Mouse (Mus musculus) frontal cortex, postnatal 14 days (tissue): ENCODE data around the gene Plxna4.

Experiments
- DNase-seq, 2 experiments: peaks; one replicate each; pipeline ENCODE4 v3.0.0; 2022; ENCODE audit warnings: low spot score in 2 of 2

Gene Plxna4

GRCm38 (mm10) chr6:32475958-32476357 is 112.0 kb downstream of the Plxna4 start:
- DNase-seq: no peak

GRCm38 (mm10) chr6:32472062-32472461 is 115.9 kb downstream of the Plxna4 start:
- DNase-seq: no peak

DNA sequence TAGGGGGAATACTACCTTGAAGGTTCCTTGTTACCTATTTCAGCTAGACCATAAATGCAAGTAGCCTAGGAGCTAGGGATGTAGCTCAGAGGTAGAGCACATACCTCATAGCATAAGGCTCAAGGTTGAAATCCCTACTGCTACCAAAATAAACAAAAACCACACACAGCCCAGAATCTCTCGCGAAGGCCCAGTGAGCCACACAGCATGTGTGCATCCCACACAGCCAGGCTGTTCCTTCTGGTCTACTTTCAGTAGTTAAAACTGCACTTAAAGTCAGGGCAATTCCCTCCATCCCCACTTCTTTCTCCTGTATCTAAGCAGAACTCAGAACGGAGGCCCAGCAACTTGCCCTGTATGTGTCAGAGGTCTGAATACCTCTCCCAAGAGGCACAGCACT is 116.4 kb downstream of the Plxna4 start:
- DNase-seq: no peak

GRCm38 (mm10) chr6:32469196-32469595 is 118.8 kb downstream of the Plxna4 start:
- no peak for DNase-seq

GRCm38 (mm10) chr6:32465129-32465528 is 122.9 kb downstream of the Plxna4 start:
- no peak for DNase-seq

DNA sequence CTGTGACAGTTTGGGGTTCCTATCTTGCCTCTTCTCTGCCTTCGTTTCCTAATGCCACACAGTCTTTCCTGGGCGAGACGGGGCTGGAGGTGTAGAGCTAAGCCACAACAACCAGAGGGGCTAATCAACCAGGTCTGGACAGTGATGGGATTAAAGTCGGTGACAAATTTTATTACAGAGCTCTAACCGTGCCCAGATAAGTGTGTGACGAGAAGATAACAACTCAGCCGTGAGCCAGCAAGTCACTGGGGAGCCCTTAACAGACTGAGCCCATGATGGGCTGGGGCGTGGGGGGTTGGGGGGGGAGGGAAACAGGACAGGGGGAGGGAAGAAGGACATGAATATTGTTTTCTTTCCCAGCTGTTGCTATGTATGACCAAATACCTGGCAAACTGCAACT is 123.4 kb downstream of the Plxna4 start:
- no peak for DNase-seq

DNA sequence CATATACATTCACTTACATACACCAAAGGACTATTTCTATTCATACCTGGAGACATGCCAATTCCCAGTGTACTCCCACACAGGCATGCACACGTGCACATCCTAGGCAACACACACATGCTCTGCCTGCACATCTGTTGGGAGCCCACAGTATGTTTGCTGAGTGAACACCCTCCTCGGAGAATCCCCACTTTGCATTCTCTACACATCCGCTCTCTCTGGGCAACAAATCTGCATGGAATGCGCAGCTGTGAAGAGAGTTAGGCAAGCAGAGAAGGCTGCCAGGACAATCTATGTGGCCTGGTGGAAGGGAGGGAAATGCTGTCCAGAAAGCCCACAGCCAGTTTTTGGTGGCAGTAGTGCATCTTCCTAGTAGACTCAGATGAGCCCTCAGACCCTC is 123.9 kb downstream of the Plxna4 start:
- no peak for DNase-seq

DNA sequence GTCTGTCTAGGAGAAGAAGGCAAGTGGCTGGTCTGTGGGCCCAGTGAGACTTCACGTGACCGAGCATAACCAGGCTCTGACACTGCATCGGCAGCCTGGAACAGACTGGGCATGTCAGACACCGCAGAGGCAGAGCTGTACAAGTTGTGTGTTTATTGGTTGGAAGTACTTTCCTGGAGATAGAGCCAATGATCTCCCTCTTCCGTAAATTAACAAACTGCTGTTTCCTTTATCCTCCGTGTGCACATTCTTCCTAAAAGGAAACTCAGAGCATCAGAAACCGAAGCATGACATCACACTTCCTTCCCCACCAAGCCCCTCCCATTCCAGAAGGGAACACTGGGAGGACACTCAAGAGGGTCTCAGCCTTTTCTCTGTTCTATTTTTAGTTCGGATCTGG is 127.6 kb downstream of the Plxna4 start:
- no peak for DNase-seq

DNA sequence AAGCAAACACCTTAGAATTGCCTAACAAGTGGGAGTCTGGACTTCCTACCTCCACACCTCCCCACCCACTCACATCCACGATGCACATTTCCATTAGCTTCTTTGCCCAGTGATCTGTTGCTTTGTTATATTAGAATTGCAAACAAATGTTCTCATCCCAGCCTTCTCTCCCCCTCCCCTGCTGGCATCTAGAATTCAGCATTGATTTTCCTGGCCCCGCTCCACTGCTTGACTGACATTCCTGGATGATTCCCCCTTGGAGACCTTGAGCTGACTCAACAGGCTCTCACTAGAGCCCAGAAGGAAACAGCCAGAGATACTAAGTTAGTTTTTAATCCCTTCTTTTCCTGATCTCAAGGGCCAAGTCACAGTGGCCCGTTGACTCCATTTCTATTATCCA is 131.4 kb downstream of the Plxna4 start:
- DNase-seq: no peak

GRCm38 (mm10) chr6:32451851-32452250 is 136.1 kb downstream of the Plxna4 start:
- no peak for DNase-seq

DNA sequence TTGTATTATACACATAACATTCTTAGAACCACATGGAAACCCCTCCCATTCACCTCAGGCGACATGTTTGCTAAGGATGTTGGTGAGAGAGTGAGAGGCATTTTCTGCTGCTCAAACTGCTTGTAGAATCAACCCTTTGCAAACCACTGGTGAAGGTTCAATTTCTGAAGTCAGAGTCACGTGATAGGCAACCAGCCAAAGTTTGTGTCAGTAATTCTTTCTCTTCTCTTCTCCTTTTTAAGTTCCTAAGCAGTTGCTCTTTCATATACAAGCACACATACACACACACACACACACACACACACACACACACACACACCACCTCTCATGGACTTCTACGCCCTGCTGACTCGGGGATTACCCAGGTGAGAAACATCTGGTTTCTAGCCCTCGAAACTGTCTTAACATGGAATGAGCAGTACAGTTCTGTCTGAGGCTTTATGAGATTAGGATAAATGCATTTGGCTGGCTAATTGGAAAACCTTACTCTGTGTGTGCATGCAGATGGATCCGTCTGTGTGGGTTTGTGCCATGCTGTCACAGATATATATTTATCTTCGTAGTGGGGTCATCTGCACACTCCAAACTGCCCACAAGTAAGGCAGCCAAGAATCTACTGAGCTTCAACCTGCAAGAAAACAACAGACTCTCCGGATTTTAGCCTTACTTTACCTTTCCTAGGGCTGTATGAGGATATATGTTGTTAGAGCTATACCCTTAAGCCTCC is 138.6 kb downstream of the Plxna4 start:
- no peak for DNase-seq

GRCm38 (mm10) chr6:32448787-32449186 is 139.2 kb downstream of the Plxna4 start:
- DNase-seq: no peak

DNA sequence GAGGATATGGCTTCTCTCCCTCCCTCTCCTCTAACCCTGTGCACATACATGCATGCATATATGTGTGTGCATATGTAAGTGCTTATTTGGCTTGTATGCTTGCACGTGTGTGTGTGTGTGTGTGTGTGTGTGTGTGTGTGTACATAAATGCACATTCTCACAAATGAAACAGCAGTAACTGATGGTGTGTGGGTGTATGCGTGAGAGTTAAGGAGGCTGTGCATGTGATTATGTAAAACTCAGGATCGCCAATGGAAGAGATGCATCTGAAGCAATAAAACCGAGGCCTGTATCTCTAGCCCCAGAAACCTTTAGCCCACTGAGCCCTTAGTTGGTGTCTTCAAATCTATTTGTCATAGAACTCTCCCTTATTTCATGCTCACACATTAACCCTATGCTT is 141.7 kb downstream of the Plxna4 start:
- DNase-seq: no peak

GRCm38 (mm10) chr6:32445246-32445645 is 142.7 kb downstream of the Plxna4 start:
- no peak for DNase-seq

DNA sequence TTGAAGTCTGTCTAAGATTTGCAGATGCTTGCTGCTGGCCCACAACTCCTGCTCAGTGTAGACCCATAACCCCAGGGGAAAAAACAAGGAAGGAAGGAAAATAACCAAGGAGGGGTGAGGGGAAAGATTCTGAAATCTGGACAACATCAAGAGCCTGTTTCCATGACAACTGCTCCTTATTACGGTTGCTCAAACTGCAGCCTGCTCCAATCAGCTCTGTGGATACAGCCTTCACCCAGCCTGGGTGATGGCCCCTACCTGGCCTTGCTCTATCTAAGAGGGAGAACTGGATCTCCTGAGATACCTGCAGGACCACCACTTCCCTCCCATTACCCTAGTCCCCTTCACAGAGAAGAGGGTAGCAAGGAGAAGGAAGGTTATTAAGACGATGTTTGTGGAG is 143.6 kb downstream of the Plxna4 start:
- no peak for DNase-seq

DNA sequence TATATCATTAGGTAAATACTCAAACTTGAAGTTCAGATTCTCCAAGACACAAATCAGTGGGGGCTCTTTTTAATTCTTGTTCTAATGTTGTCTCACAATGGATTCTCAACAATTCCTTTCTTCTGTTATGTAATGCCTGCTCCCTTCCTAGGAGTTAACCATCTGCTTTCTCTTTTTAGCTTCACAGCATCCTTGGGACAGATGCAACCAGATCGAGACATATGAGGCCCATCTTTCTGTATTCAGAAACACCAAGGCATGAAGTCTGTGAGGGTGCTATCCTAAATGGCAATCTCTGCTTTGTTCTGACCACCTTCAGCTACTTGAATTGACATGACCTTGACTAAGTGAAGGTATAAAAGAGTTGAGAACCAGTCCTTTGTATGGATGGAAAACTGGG is 144.3 kb downstream of the Plxna4 start:
- no peak for DNase-seq

GRCm38 (mm10) chr6:32439434-32439833 is 148.6 kb downstream of the Plxna4 start:
- DNase-seq: no peak

DNA sequence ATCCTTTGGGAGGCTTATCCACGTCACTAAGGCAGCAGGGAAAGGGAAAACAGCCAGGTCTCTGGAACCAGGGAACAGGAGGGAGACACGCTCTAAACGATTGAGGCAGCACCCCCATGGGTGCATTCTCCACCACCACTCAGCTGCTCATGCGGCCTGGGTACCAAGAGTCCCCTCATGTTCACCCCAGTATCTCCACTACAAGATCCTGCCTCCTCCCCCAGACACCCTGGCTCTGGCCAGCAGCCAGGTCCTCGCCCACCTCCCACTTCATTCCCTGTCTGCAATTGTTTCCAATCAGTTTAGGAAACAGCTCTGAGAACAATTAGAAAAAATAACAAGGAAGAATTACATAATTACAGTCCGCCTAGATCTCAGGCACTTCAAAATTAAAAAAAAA is 150.8 kb downstream of the Plxna4 start:
- no peak for DNase-seq

DNA sequence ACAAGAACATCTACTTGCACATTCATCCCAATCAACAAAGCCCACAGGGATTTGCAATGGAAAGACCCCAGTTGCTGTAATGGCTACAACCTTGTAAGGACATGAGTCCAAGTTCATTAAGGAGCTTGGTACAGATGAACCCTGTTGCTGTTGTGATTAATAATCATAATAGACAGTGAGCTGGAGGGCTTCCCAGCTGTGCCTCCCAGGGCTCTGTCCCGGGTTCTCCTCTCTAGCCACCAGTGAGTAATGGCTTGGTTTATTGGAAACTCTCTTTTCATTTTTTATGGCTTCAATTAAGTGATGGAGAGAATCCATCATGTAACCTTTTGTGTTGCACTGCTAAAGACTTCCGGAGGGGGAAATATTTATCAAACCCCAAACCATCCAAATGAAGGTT is 164.9 kb downstream of the Plxna4 start:
- no peak for DNase-seq

DNA sequence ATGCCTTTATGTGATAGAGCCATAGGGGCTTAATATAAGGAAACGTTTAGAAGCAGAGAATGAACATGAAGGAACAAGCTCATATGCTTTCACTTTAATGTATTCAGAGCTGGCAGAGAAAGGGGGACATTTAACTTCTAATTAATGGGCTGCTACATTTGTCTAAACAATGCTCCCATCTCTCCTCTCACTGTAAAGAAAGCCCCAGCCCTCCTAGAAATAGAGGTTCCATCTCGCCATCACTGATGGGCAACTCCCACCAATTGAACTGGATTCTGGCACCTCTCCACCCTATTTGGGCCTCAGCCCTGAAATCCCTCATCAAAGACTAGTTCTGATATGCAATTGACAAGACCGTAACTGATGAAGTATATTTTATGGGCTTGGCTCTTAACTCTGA is 167.4 kb downstream of the Plxna4 start:
- DNase-seq: no peak

GRCm38 (mm10) chr6:32417351-32417750 is 170.6 kb downstream of the Plxna4 start:
- DNase-seq: no peak

DNA sequence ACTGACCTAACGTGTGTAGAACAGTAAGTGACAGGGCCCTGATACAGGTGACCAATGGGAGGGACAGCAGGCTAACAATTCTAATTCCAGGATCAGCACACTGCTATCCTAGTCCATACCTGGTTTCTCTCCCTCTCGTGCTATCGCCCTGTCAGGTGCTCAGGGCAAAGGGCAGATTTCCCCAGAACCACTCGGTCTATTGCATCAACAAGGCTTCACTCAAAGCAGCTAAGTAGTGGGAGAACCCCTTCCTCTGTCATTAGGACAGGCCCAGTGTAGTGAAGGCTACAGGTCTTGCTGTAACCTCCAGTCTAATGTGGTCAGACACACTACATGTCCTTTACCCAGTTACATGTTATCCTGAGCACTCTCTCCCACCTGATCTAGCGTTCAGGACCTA is 176.7 kb downstream of the Plxna4 start:
- no peak for DNase-seq

GRCm38 (mm10) chr6:32409625-32410024 is 178.4 kb downstream of the Plxna4 start:
- DNase-seq: no peak

DNA sequence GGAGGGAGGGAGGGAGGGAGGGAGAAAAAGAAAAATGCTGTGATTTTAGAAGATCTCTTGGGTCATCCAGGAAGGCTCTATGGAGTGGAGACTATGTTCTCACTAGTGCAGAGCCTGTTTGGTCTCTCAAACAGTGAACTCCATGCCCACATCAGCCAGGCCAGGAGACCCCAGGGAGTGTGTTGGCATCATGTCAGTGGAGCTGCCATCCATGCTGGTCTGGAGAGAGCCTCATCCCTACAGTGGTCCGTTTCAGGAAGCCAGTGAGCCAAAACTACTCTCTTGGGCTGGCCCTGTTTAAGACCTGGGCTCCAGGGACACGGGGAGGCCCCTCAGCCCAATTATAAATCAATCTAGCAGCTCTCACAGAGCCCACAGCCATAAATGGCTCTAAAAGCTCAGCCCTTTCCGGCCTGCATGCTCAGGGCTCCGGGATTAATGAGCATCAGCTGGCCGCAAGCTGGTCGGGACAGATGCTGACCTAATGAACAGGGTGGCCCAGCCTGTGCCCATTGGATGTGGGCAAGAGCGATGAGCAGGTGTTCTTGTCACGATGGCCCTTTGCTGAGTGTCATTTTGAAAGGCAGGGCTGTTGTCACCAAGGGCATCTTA is 180.3 kb downstream of the Plxna4 start:
- no peak for DNase-seq
